15 mouse cellular contexts compared by ENCODE assay signal in the genomic region with DNA sequence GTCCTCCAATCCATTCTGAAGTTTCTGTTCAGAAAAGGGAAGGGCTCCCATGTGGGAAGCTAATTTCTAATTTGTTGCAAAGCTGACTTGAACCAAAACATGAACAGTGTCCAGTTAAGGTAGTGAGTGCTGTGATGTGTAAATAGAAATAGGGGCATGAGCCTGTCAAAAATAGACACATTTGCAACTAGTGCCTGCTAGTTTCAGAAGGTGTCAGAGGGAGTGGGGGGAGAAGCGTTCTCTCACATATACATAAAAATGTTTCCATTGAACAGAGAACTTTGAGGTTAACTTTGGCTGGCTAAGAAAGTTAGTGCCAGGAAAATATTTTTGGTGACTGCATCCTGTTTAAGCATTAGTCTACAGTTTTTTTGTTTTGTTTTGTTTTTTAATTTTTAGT.
"Had no signal": no experiment of that assay in that cellular context is flagged by ENCODE, and none has a peak within 500 bp of the region (broad histone marks: within the 10 kb centered on the region; RNA-seq: fewer than 3 reads in every experiment).

No protein-coding gene starts in this region.

- DNase-seq: retina, postnatal 1 day; right cerebral cortex, adult 18-20 months; right cerebral cortex, postnatal 14 days; right cerebral cortex, postnatal 25 days; right cerebral cortex, postnatal 4 days; spleen, adult 18-20 months; thymus, adult 18-20 months; thymus, adult 2 months; thymus, postnatal 14 days; thymus, postnatal 25 days; thymus, postnatal 36 days; thymus, postnatal 4 days had no signal

- H3K27me3 ChIP-seq: neural tube, embryonic 15.5 days; stomach, embryonic 15.5 days had no signal

- H3K4me2 ChIP-seq: neural tube, embryonic 15.5 days; stomach, embryonic 15.5 days had no signal

- H3K36me3 ChIP-seq: neural tube, embryonic 15.5 days; stomach, embryonic 15.5 days had no signal

- H3K9ac ChIP-seq: neural tube, embryonic 15.5 days; stomach, embryonic 15.5 days had no signal

- H3K27ac ChIP-seq: neural tube, embryonic 15.5 days; stomach, embryonic 15.5 days; stomach, postnatal 0 days had no signal

- H3K4me1 ChIP-seq: stomach, embryonic 15.5 days had no signal

- H3K4me3 ChIP-seq: neural tube, embryonic 15.5 days; stomach, embryonic 15.5 days had no signal

- H3K9me3 ChIP-seq: neural tube, embryonic 15.5 days; stomach, embryonic 15.5 days had no signal
